Mouse (Mus musculus): ENCODE results near the gene Aoah. TPM values are rescaled to one million over a fixed set of nuclear protein-coding genes. Genes with fewer than 3 reads are reported as not detected.

The Aoah gene
- polyA plus RNA-seq, 1 experiment = not detected

DNA sequence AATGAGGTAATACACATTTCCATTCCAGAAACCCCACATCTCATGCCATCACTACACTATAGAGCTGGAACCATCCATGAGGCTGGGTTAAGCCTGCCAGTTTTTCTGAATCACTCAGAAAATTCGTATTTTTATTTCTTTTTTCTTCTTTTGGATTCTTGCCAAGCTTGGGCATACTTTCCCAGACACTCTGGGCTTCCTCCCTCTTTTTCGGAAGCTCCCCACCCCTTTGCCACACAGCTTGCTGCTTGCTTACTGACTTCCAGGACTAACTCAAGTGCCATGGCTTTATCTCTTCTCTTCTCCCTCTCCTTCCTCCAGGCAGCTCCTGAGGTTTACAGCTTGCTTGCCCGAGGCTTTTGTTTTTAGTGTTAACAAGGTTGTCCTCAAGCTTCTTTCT lies 62.0 kb downstream of the Aoah start:
- H3K79me2 ChIP-seq (ENCODE audit: control insufficient read depth, insufficient read depth) = no peaks in the 10 kb centered on the region
- H3K4me2 ChIP-seq (ENCODE audit: low read depth) = no peak overlapping the region
- no peaks in the 10 kb centered on the region for H3K36me3 ChIP-seq (ENCODE audit: control insufficient read depth, insufficient read depth)
- no peaks in the 10 kb centered on the region for H3K27me3 ChIP-seq (ENCODE audit: control insufficient read depth, insufficient read depth, insufficient read length)
- TF ChIP-seq SRF (IDR thresholded peaks at IDR 0.05; ENCODE audit: control insufficient read depth, insufficient read length, low read depth) (no peak), MAX (IDR thresholded peaks at IDR 0.05; ENCODE audit: low read depth) (no peak), POLR2A (IDR thresholded peaks at IDR 0.05; ENCODE audit: insufficient read length, low read depth) (no peak), TCF12 (IDR thresholded peaks at IDR 0.05; ENCODE audit: insufficient read depth, poor library complexity, severe bottlenecking) (no peak), REST (IDR thresholded peaks at IDR 0.05; ENCODE audit: insufficient read depth, insufficient read length) (no peak), POLR2AphosphoS2 (IDR thresholded peaks at IDR 0.05; ENCODE audit: insufficient read length, low read depth) (no peak), E2F4 (IDR thresholded peaks at IDR 0.05; ENCODE audit: insufficient read depth) (no peak), MYOD1 (IDR thresholded peaks at IDR 0.05; ENCODE audit: control insufficient read depth in 1 of 3, insufficient read length in 2 of 3, low read depth in 2 of 3) (no peak), USF1 (IDR thresholded peaks at IDR 0.05; ENCODE audit: low read depth) (no peak), TCF3 (IDR thresholded peaks at IDR 0.05; ENCODE audit: insufficient read length, low read depth) (no peak), CEBPB (IDR thresholded peaks at IDR 0.05; ENCODE audit: insufficient read depth, poor library complexity, severe bottlenecking) (no peak), MYOG (IDR thresholded peaks at IDR 0.05; ENCODE audit: control insufficient read depth in 1 of 3, insufficient read depth in 1 of 3, insufficient read length in 2 of 3, low read depth in 2 of 3) (no peak)
- no peak overlapping the region for H3K4me3 ChIP-seq
- no peak overlapping the region for H3ac ChIP-seq (ENCODE audit: control insufficient read depth, insufficient read length)

DNA sequence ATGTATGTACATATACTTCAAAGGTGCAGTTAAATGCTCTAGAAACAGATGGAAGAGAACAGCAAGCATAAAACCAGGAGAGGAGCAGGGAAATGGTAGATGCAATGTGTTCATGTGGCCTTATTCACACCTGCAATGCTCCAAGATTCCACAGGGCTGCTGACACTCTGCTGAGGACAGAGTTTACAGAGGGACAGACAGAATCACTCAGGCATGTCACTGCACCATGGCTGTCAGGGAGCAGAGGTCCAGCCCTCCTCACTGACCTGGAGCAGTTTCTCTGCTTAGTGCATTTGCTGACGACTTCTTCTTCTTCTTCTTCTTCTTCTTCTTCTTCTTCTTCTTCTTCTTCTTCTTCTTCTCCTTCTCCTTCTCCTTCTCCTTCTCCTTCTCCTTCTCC lies 105.5 kb downstream of the Aoah start:
- TF ChIP-seq SRF (IDR thresholded peaks at IDR 0.05; ENCODE audit: control insufficient read depth, insufficient read length, low read depth) = no peak
- no peak for TF ChIP-seq POLR2AphosphoS2 (IDR thresholded peaks at IDR 0.05; ENCODE audit: insufficient read length, low read depth)
- no peak for TF ChIP-seq USF1 (IDR thresholded peaks at IDR 0.05; ENCODE audit: low read depth)
- no peak for TF ChIP-seq MYOD1 (IDR thresholded peaks at IDR 0.05; ENCODE audit: control insufficient read depth in 1 of 3, insufficient read length in 2 of 3, low read depth in 2 of 3)
- TF ChIP-seq MAX (IDR thresholded peaks at IDR 0.05; ENCODE audit: low read depth) = no peak
- TF ChIP-seq TCF3 (IDR thresholded peaks at IDR 0.05; ENCODE audit: insufficient read length, low read depth) = no peak
- TF ChIP-seq POLR2A (IDR thresholded peaks at IDR 0.05; ENCODE audit: insufficient read length, low read depth) = no peak
- no peak for TF ChIP-seq CEBPB (IDR thresholded peaks at IDR 0.05; ENCODE audit: insufficient read depth, poor library complexity, severe bottlenecking)
- TF ChIP-seq E2F4 (IDR thresholded peaks at IDR 0.05; ENCODE audit: insufficient read depth) = no peak
- no peak for TF ChIP-seq TCF12 (IDR thresholded peaks at IDR 0.05; ENCODE audit: insufficient read depth, poor library complexity, severe bottlenecking)
- TF ChIP-seq REST (IDR thresholded peaks at IDR 0.05; ENCODE audit: insufficient read depth, insufficient read length) = no peak
- TF ChIP-seq MYOG (IDR thresholded peaks at IDR 0.05; ENCODE audit: control insufficient read depth in 1 of 3, insufficient read depth in 1 of 3, insufficient read length in 2 of 3, low read depth in 2 of 3) = no peak
- H3K79me2 ChIP-seq (ENCODE audit: control insufficient read depth, insufficient read depth) = no peaks in the 10 kb centered on the region
- no peak overlapping the region for H3K4me2 ChIP-seq (ENCODE audit: low read depth)
- no peak overlapping the region for H3ac ChIP-seq (ENCODE audit: control insufficient read depth, insufficient read length)
- H3K36me3 ChIP-seq (ENCODE audit: control insufficient read depth, insufficient read depth) = no peaks in the 10 kb centered on the region
- no peaks in the 10 kb centered on the region for H3K27me3 ChIP-seq (ENCODE audit: control insufficient read depth, insufficient read depth, insufficient read length)
- no peak overlapping the region for H3K4me3 ChIP-seq

DNA sequence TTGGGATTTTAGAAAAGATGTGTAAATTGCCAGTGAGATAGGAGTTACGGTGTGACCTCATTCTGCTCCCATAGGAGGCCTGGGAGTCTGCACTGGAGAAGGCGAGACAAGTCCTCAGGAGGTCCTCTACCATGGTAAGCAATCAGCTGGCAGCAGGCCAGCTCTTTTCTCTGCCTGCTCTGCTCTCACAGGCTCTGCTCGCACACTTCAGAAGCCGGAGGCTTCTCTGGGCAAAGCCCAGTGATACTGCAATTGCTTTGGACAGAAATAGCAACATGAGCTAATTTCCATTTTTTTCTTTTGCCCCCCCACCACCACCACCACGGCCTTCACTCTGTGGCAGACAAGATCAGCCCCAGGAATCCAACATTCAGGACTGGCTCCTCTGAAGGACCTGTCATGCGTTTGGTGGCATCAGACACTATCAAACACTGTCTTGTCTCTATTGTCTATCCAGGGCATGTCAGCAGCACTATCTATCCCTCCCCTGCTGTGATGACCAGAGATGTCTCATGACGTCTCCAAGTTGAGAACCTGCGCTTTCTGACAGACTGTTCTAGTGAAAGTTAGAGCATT lies 106.6 kb downstream of the Aoah start:
- Histone ChIP-seq H3K4me2 (ENCODE audit: low read depth) (no peak overlapping the region), H3K4me3 (no peak overlapping the region), H3ac (ENCODE audit: control insufficient read depth, insufficient read length) (no peak overlapping the region), H3K36me3 (ENCODE audit: control insufficient read depth, insufficient read depth) (no peaks in the 10 kb centered on the region), H3K79me2 (ENCODE audit: control insufficient read depth, insufficient read depth) (no peaks in the 10 kb centered on the region), H3K27me3 (ENCODE audit: control insufficient read depth, insufficient read depth, insufficient read length) (no peaks in the 10 kb centered on the region)
- TF ChIP-seq E2F4 (IDR thresholded peaks at IDR 0.05; ENCODE audit: insufficient read depth) (no peak), POLR2A (IDR thresholded peaks at IDR 0.05; ENCODE audit: insufficient read length, low read depth) (no peak), TCF3 (IDR thresholded peaks at IDR 0.05; ENCODE audit: insufficient read length, low read depth) (no peak), MYOG (IDR thresholded peaks at IDR 0.05; ENCODE audit: control insufficient read depth in 1 of 3, insufficient read depth in 1 of 3, insufficient read length in 2 of 3, low read depth in 2 of 3) (no peak), MYOD1 (IDR thresholded peaks at IDR 0.05; ENCODE audit: control insufficient read depth in 1 of 3, insufficient read length in 2 of 3, low read depth in 2 of 3) (no peak), TCF12 (IDR thresholded peaks at IDR 0.05; ENCODE audit: insufficient read depth, poor library complexity, severe bottlenecking) (no peak), SRF (IDR thresholded peaks at IDR 0.05; ENCODE audit: control insufficient read depth, insufficient read length, low read depth) (no peak), POLR2AphosphoS2 (IDR thresholded peaks at IDR 0.05; ENCODE audit: insufficient read length, low read depth) (no peak), REST (IDR thresholded peaks at IDR 0.05; ENCODE audit: insufficient read depth, insufficient read length) (no peak), USF1 (IDR thresholded peaks at IDR 0.05; ENCODE audit: low read depth) (no peak), MAX (IDR thresholded peaks at IDR 0.05; ENCODE audit: low read depth) (no peak), CEBPB (IDR thresholded peaks at IDR 0.05; ENCODE audit: insufficient read depth, poor library complexity, severe bottlenecking) (no peak)

DNA sequence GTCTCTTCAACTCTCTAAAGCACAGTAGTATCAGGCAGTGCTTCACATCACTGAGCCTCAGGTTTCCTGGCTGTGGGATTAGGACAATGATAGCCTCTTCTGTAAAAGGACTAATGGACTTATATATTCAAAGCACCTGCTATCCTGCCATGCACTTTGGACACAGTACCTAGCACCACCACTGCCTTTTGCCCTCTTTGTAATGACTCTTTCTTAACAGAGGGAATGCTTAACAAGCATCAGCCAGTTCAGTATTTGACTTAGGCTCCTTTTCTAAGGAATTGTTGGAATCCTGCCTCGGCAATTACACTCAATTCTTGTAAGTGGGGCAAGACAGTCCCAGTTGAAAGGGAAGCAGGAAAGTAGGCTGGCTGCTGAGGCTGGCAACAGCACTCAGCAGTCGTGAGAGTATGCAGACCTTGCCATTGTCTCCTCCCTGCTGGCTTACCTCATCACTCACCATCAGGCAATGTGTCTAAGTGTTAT lies 107.1 kb downstream of the Aoah start:
- H3K4me2 ChIP-seq (ENCODE audit: low read depth) = no peak overlapping the region
- H3K36me3 ChIP-seq (ENCODE audit: control insufficient read depth, insufficient read depth) = no peaks in the 10 kb centered on the region
- H3K79me2 ChIP-seq (ENCODE audit: control insufficient read depth, insufficient read depth) = no peaks in the 10 kb centered on the region
- no peaks in the 10 kb centered on the region for H3K27me3 ChIP-seq (ENCODE audit: control insufficient read depth, insufficient read depth, insufficient read length)
- no peak for TF ChIP-seq E2F4 (IDR thresholded peaks at IDR 0.05; ENCODE audit: insufficient read depth)
- no peak for TF ChIP-seq POLR2AphosphoS2 (IDR thresholded peaks at IDR 0.05; ENCODE audit: insufficient read length, low read depth)
- TF ChIP-seq REST (IDR thresholded peaks at IDR 0.05; ENCODE audit: insufficient read depth, insufficient read length) = no peak
- no peak for TF ChIP-seq SRF (IDR thresholded peaks at IDR 0.05; ENCODE audit: control insufficient read depth, insufficient read length, low read depth)
- H3K4me3 ChIP-seq = no peak overlapping the region
- H3ac ChIP-seq (ENCODE audit: control insufficient read depth, insufficient read length) = no peak overlapping the region

All from myocyte (in vitro differentiated cells).